Mouse (Mus musculus) layer of hippocampus, adult 8-10 months (tissue): ENCODE data around the gene Krtdap. TPM values are rescaled to one million over a fixed set of nuclear protein-coding genes. Genes with fewer than 3 reads are reported as not detected.
"Not testable (repeated sequence)": the region's sequence is repeated elsewhere in the genome, so short reads cannot be mapped to it uniquely, and the experiment has no call there.

Experiments used
- DNase-seq, 2 experiments: peaks; one replicate each; pipeline ENCODE4 v3.0.0; 2022; ENCODE audit warnings: low spot score in 2 of 2
- total RNA-seq, 4 experiments: library from RNA; stranded (reverse); gene quantifications; 2 replicates each; pipeline ENCODE4 v1.2.4; 2022

The Krtdap gene
- total RNA-seq, 4 experiments from 2014 or later: not detected

DNA sequence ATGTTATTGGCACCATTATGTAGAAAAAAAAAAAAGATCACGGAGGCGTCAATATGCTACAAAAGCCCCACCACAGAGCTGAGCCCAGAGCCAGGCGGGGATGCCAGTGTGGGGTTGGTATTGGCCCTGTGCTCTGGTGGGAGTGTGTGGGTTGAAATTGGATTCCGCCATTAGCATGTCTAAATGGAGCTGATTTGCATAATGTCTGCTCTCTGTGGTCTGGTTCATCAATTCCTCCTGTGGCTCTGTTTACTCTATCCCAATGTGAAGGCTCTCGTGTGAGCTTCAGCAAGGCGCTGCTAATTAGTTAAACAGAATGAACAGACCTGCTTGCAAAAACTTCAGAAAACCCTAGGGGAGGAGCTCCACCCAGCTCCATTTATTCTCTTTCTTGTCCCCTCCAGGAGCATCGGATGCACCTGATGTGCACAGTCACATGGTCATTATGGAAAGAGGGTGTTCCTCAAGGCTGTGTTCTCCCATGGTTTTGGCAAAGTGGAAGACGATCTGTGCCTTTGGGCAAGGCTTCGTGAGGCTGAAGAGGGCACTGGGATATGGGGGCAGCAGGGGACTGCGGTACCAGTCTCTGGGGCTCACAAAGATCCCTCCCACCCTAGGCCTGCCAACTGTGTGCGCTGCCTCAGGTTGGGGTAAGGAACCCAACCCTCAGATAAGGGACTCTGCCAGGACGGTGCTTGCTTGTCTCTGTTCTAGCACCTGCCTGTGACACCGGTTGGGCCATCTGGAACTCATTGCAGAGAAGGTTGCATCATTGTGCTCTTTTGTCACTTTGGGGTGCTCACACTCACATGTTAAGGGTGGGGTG, 1.8 kb upstream of the Krtdap start:
- peak; percentile 52 to 57 for DNase-seq

DNA sequence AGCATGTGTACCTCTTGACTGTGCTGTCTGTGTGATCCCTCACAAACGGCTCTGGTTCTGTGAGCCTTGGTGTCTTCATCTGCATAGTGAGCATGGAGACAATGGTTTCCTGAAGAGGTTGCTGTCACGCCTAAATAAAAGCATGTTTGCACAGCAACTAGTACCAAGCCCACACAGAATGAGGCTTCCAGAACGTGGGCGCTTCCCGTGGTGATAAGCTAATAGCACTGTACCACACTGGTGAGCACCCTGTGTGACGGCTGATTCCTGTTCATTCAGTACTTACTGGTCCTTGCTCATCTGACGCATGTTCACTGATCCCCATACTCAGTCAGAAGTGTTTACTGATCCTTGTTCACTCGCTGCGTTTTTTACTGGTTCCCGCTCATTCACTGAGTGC, 2.4 kb downstream of the Krtdap start:
- DNase-seq: peak in 1 of 2 experiments; percentile 32

DNA sequence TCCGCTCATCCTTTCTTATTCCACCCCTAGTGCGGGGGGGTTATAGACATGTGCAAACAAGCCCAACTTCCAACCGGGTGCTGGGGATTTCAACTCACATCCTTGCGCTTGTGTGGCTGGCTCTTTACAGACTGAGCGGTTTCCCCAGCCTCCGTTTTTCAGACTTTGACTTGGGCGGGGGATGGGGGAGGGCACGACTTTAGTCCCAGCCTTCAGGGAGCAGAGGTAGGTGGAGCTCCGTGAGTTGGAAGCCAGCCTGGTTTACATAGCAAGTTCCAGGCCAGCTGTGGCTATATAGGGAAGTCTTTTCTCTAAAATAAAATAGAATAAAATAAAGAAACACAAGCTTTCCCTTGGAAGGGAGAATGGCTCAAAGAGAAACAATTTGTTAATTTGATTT, 4.2 kb downstream of the Krtdap start:
- no peak for DNase-seq

DNA sequence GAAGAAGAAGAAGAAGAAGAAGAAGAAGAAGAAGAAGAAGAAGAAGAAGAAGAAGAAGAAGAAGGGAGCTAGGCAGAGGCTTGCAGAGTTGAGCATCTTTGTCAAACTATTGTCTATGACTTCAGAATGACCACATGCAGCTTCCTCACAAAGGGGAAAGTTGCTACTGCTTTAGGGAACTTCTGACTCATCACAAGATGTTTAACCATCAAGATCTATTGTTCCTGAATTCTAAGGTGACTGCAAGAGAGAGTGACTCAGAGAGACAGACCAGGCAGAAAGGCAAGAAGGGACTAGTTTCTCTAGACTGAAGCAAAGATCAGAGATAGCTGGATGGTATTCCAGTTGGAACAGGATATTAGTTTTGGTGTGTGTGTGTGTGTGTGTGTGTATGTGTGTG, 7.2 kb downstream of the Krtdap start:
- no peak for DNase-seq

- DNase-seq: peak; percentile 19 to 33
Measured at GRCm38 (mm10) chr7:30796790-30797189, 9.1 kb downstream of the Krtdap start.

GRCm38 (mm10) chr7:30800653-30801052, 13.0 kb downstream of the Krtdap start:
- DNase-seq: no peak

DNA sequence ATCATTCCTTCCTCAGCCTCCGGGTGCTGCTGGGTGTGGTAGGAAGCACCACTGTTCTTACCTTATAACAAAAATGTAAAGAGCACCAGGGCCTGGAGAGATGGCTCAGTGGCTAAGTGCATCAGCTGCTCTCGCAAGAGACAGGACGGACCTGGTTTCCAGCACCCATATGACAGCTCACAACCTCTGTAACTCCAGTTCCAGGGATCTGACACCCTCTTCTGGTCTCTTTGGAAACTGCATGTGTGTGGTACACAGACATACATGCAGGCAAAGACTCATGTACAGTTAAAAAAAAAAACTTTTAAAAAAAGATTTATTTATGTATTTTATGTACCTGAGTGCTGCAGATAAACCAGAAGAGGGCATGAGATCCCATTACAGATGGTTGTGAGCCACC, 15.6 kb downstream of the Krtdap start:
- no peak for DNase-seq

GRCm38 (mm10) chr7:30804026-30804715, 16.5 kb downstream of the Krtdap start:
- DNase-seq: no peak

DNA sequence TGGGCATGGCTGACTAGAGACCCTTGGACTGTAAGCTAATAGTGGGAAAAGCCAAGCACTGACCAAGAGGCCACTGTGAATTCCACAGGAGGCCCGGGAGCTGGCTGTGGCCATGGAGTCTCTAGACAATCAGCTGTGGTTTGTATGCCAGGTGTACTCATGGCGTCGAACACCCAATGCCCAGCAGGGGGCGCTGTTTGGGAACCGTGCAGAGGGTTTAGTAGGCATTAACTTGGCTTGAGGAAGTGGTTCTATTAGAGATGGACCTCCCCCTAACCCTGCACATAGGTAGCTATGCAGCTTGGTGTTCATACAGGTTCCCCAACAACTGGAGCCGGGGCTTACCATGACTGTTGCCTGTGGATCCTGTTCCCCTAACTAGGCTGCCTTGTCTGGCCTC, 18.2 kb downstream of the Krtdap start:
- DNase-seq: no peak

DNA sequence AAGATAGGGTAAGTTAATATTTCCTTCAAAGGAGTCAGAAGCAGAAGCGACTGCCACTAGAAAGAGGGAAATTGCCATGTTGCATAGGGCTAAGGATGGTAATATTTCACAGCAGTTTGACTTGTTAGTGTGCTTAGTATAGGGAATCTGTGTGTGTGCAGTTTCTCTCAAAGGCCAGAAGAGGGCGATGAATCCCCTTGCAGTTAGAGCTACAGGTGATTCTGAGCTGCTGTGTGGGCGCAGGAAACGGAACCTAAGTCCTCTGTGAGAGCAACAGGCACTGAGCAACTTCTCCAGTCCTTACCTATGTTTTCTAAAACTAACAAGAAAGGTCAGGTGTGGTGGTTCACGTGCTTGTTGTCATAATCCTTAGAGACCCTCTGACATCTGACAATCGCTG, 22.6 kb downstream of the Krtdap start:
- no peak for DNase-seq

DNA sequence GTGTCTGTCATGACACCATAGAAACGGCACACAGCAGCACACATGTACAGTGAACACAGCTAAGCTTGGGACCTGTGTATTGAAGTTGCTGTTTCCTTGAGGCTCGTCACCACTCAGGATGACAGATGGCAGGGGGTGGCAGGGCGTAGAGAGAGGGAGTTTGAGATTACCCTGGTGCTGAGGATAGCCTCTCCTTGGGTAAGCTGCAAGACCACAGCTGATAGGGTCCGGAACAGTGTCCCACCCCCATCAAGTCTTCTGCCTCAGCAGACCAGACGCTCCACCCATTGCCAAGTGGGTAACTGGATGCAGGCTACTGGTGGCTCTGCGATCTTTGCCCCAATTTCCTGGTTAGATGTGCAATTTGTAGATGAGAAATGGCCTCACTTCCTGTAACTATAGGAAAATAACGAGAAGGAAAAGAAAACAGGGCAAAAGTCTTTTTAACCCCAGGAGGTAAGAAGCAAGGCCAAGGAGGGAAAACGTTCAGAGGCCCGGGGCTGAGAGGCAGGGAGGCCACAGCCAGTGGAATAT, 24.1 kb downstream of the Krtdap start:
- DNase-seq: no peak

DNA sequence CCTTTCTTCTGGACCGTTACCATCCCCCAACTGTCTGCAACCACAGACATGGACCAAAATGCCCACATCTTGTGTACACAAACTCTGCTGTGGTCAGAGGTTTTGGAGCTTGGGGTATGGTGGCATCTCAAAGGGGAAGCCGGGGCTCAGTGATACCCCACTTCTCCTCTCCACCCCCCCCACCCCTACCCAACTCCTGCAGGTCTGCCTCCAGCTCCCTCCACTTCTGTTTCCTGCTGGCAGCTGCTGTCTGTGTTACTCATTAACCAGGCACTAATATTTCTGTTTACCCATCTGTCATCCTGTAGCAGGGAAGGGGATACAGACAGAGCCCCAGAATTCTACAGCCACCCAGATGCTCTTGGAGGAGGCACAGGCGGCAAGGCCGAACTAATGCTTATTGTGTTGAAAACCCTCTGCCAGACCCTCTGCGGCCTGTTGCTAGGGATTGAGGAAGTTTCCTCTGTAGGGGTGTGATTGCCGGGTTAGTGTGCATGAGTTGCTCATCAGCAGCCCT, 24.7 kb downstream of the Krtdap start:
- peak; percentile 11 to 17 for DNase-seq

DNA sequence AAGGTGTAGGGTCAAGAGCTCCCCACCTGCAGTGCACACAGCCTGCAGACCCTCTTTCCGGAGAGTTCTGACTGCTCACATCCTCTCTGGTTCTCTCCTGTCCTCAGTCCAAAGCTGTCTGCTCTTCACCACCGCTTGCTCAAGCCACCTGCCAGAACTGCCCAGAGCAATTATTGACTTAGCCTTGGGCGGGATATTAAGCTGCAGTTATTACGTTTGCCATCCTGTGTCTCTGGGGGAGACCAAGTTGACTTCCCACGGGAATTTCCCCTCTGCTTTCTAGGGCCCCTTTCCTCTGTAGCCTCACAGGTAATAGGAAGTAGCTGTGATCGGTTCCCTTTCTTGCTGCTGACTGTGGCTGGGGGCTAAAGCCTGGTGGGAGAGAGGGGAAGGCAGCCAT, 32.4 kb downstream of the Krtdap start:
- DNase-seq: no peak

DNA sequence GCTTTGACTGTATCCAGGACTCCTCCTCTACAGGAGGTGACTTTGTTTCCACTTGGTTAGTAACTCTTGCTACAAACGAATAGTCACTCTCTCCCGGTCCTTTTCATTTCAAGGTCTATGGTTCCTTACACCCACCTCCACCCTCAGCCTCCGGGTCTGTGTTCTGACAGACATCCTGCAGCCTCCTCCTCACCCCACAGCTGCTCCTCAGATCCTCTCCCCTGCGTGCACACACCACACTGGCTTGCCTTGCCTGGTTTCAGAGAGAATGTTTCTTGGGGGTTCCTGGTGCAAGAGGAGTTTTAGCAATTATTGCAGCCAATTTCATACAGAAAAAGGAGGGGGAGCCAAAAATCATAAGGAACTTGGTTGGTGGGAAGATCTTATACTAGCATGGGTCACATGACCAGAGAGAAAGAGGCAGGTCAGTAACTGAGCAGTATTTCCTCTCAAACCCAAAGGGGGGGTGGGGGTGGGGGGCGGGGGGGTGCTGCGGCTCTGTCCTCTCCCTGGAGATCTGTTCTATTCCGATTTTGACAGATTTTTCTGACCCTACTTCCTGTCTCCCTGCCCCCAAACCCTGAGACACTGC, 33.3 kb downstream of the Krtdap start:
- no peak for DNase-seq

DNA sequence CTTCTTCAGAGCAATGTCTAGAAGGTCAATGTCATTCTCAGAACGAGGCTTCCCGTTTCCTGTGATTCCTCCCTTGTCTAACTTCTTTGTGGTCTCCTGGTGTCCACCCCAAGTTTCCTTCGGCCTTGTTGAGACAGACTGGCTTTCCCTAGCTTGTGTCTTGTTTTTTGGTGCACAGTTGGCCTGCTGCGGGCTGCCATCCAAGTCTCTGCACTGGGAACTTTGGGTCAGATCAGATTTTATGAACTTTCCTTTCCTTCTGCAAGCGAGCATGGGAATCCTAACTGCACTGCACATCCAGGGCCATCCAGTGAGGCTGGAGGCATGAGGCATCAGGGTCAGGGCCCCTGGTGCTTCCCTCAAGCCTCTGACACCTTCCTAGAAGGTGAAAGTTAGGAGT, 33.8 kb downstream of the Krtdap start:
- no peak for DNase-seq

DNA sequence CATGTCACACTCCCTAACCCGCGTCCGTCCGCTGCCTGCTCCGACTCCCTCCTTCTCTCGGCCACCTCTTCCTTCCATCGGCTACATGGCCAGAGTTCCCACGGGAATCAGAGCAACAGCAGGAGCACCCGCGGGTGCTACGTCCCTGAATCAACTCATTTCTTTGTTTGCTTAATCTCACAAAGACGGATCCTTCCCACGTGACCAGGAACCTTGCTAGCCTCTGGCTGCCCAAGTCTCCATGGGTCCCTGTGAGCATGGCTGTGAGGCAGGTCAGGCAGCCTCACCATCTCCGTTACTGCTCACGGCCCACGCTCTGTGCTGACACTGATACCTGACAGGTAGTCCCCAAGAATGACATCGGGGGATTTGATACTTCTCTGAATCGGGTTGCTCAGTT, 36.0 kb downstream of the Krtdap start, which contains the start of gene Ffar2:
Gene Ffar2 (minus strand): TSS at position 101 of the 400 bp plus-strand sequence.
- DNase-seq: no peak

GRCm38 (mm10) chr7:30824306-30824705, 36.6 kb downstream of the Krtdap start:
- no peak for DNase-seq

DNA sequence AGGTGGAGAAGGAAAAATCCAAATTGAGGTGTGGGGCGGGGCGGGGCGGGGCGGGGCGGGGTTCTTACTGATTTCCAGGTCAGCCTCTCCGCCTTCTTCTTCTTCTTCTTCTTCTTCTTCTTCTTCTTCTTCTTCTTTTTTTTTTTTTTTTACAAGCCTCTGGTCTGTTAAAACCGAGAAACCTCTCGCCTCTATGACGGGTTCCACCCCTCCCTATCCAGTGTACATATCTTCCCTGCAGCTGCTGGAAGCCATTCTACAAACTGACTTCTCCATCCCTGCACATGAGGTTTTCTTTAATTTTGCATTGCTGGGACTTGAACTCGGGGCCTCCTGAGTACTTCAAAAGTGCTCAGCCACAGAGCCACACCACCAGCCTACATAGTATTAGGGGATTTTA, 39.0 kb downstream of the Krtdap start:
- DNase-seq: no peak

DNA sequence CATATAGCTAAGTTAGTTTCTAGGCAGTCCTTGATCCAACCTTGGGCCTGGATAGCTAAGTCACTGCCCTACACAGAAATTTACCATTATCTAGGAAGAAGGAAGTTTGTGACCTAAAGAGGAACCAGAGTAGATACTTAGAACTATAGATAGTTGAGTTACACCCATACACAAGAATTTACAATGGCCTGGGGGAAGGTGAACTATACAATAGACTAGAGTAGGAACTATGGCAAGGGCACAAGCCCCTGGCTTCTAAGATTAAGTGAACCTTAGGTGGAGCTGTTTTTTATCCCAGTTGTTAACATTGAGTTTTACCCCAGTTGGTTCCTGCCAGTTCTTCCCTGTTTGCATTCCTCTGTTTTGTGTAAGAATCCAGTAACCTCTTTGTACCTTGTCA, 41.2 kb downstream of the Krtdap start:
- not testable (repeated sequence) for DNase-seq

DNA sequence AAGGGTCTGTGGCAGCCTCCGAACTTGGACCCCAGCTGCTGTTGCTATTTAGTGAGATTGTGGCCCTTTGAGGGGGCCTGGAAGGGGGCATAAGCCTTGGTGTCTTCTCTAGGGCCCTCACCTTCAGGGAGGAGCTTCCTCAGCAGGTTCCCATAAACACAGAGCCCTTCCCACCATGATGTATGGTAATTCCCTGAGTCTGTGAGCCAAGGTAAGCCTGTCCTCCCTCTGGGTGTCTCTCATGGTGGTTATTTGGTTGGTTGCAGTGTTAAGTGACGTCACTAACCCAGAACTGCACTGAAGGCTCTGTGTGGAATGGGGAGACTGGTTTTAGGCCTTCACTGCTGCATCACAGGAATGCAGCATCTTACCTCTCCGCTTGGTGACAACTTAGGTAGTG, 41.7 kb downstream of the Krtdap start:
- DNase-seq: no peak

GRCm38 (mm10) chr7:30832261-30832660, 44.6 kb downstream of the Krtdap start:
- no peak for DNase-seq

GRCm38 (mm10) chr7:30832684-30833083, 45.0 kb downstream of the Krtdap start:
- not testable (repeated sequence) for DNase-seq
